Mouse (Mus musculus): Measurements from ENCODE around the gene Nek1.

Nek1 gene

GRCm38 (mm10) chr8:60992910-60993638 is at the start of gene Nek1:
Gene Nek1 (plus strand): TSS chr8:60993195.
- peak; percentile 99 for DNase-seq (ENCODE audit: inconsistent ontology term)

GRCm38 (mm10) chr8:60947503-60947902 is 45.5 kb upstream of the Nek1 start:
- DNase-seq (ENCODE audit: inconsistent ontology term) = no peak

- DNase-seq (ENCODE audit: inconsistent ontology term) = no peak
Measured at GRCm38 (mm10) chr8:60949859-60950258, 43.1 kb upstream of the Nek1 start.

GRCm38 (mm10) chr8:60951271-60951670 is 41.7 kb upstream of the Nek1 start:
- no peak for DNase-seq (ENCODE audit: inconsistent ontology term)

GRCm38 (mm10) chr8:60951757-60952156 is 41.2 kb upstream of the Nek1 start:
- DNase-seq (ENCODE audit: inconsistent ontology term) = no peak

GRCm38 (mm10) chr8:60952803-60953202 is 40.2 kb upstream of the Nek1 start:
- DNase-seq (ENCODE audit: inconsistent ontology term) = no peak

- DNase-seq (ENCODE audit: inconsistent ontology term) = peak; percentile 95
Measured at GRCm38 (mm10) chr8:60954281-60955014, 38.5 kb upstream of the Nek1 start.

- DNase-seq (ENCODE audit: inconsistent ontology term) = no peak
Measured at GRCm38 (mm10) chr8:60956847-60957246, 36.1 kb upstream of the Nek1 start.

- no peak for DNase-seq (ENCODE audit: inconsistent ontology term)
Measured at GRCm38 (mm10) chr8:60962763-60963162, 30.2 kb upstream of the Nek1 start.

GRCm38 (mm10) chr8:60963931-60964330 is 29.1 kb upstream of the Nek1 start:
- no peak for DNase-seq (ENCODE audit: inconsistent ontology term)

- no peak for DNase-seq (ENCODE audit: inconsistent ontology term)
Measured at GRCm38 (mm10) chr8:60964518-60964917, 28.5 kb upstream of the Nek1 start.

- no peak for DNase-seq (ENCODE audit: inconsistent ontology term)
Measured at GRCm38 (mm10) chr8:60965306-60965705, 27.7 kb upstream of the Nek1 start.

- no peak for DNase-seq (ENCODE audit: inconsistent ontology term)
Measured at GRCm38 (mm10) chr8:60965741-60966140, 27.3 kb upstream of the Nek1 start.

- DNase-seq (ENCODE audit: inconsistent ontology term) = no peak
Measured at GRCm38 (mm10) chr8:60969091-60969490, 23.9 kb upstream of the Nek1 start.

- peak; percentile 33 for DNase-seq (ENCODE audit: inconsistent ontology term)
Measured at GRCm38 (mm10) chr8:60971808-60972207, 21.2 kb upstream of the Nek1 start.

- no peak for DNase-seq (ENCODE audit: inconsistent ontology term)
Measured at GRCm38 (mm10) chr8:60973448-60973847, 19.5 kb upstream of the Nek1 start.

- DNase-seq (ENCODE audit: inconsistent ontology term) = no peak
Measured at GRCm38 (mm10) chr8:60974837-60975236, 18.2 kb upstream of the Nek1 start.

GRCm38 (mm10) chr8:60976818-60977217 is 16.2 kb upstream of the Nek1 start:
- no peak for DNase-seq (ENCODE audit: inconsistent ontology term)

- DNase-seq (ENCODE audit: inconsistent ontology term) = no peak
Measured at GRCm38 (mm10) chr8:60978496-60978895, 14.5 kb upstream of the Nek1 start.

GRCm38 (mm10) chr8:60981388-60981787 is 11.6 kb upstream of the Nek1 start:
- DNase-seq (ENCODE audit: inconsistent ontology term) = no peak

- DNase-seq (ENCODE audit: inconsistent ontology term) = peak; percentile 97
Measured at GRCm38 (mm10) chr8:60982701-60983687, 10.0 kb upstream of the Nek1 start, which contains the start of gene Clcn3. Gene Clcn3 (minus strand): TSS chr8:60983300.

GRCm38 (mm10) chr8:60983688-60984079 is 9.3 kb upstream of the Nek1 start:
- peak; percentile 41 for DNase-seq (ENCODE audit: inconsistent ontology term)

Measured in Muller cell, postnatal 12 days (primary cell).